Mouse (Mus musculus) cortical plate, adult 2 months (tissue): ENCODE data around the gene Efcab7.

Source experiments
- CTCF ChIP-seq: fragments of 200-500 bp; IDR thresholded peaks from 2 replicates; pipeline ENCODE4 v1.5.1; 2011; ENCODE audit warnings: mild to moderate bottlenecking, control low read depth, low read length; ENCODE audit not compliant: insufficient read depth; ENCODE audit errors: extremely low read depth
- POLR2A ChIP-seq: fragments of 200-500 bp; IDR thresholded peaks from 2 replicates; pipeline ENCODE4 v1.6.1; 2011; ENCODE audit warnings: mild to moderate bottlenecking, low read length, control low read depth; ENCODE audit not compliant: insufficient read depth; ENCODE audit errors: extremely low read depth

- TF ChIP-seq CTCF (no peak), POLR2A (no peak)
These were observed 52.9 kb downstream of the Efcab7 start for GRCm38 (mm10) chr4:99881882-99882281.
